Mouse (Mus musculus) heart, adult 2 months (tissue): Measurements from ENCODE around the gene Helq.

ENCODE experiments used
- CTCF ChIP-seq: fragments of 200-600 bp; IDR thresholded peaks from 2 replicates; pipeline ENCODE4 v1.8.1; 2022; ENCODE audit warnings: antibody characterized with exemption, mild to moderate bottlenecking, moderate library complexity
- EP300 ChIP-seq: fragments of 200-500 bp; IDR thresholded peaks from 2 replicates; pipeline ENCODE4 v1.6.1; 2011; ENCODE audit warnings: low read depth, low read length, control low read depth; ENCODE audit not compliant: insufficient read depth

GRCm38 (mm10) chr5:100736919-100737318 is 61.5 kb downstream of the Helq start:
- TF ChIP-seq CTCF (no peak), EP300 (no peak)
